Mouse (Mus musculus) lung, embryonic 15.5 days (tissue): ENCODE data around the gene Sema4b. TPM values are rescaled to one million over a fixed set of nuclear protein-coding genes. Genes with fewer than 3 reads are reported as not detected.

ENCODE experiments used
- ATAC-seq: fragments of 200-750 bp; cut with Nextera tagmentation; 2 replicates; pipeline ENCODE4 v1.8.0; 2017; ENCODE audit warnings: moderate number of reproducible peaks, borderline replicate concordance; ENCODE audit not compliant: low FRiP score, low TSS enrichment; ENCODE audit errors: extremely low read depth
- H3K27ac ChIP-seq: fragments of 300-500 bp; sonication (generic); 2 replicates; pipeline ENCODE4 v1.5.1; 2015; ENCODE audit warnings: moderate library complexity, mild to moderate bottlenecking, inconsistent platforms
- H3K27me3 ChIP-seq: fragments of 300-500 bp; sonication (generic); 2 replicates; pipeline ENCODE4 v1.6.1; 2015; ENCODE audit warnings: inconsistent platforms
- H3K36me3 ChIP-seq: fragments of 300-500 bp; sonication (generic); 2 replicates; pipeline ENCODE4 v1.6.1; 2015; ENCODE audit warnings: inconsistent platforms
- H3K4me1 ChIP-seq: fragments of 300-500 bp; sonication (generic); 2 replicates; pipeline ENCODE4 v1.6.1; 2015; ENCODE audit warnings: inconsistent platforms
- H3K4me2 ChIP-seq: fragments of 300-500 bp; sonication (generic); 2 replicates; pipeline ENCODE4 v1.6.1; 2015; ENCODE audit warnings: inconsistent platforms, mild to moderate bottlenecking, moderate library complexity
- H3K4me3 ChIP-seq: fragments of 300-500 bp; sonication (generic); 2 replicates; pipeline ENCODE4 v1.5.1; 2015; ENCODE audit warnings: mild to moderate bottlenecking, inconsistent platforms
- H3K9ac ChIP-seq: fragments of 300-500 bp; sonication (generic); 2 replicates; pipeline ENCODE4 v1.6.1; 2015; ENCODE audit warnings: inconsistent platforms
- H3K9me3 ChIP-seq: fragments of 300-500 bp; sonication (generic); 2 replicates; pipeline ENCODE4 v1.6.1; 2016; ENCODE audit warnings: inconsistent platforms
- WGBS: fragments of 180-500 bp; shearing (Covaris S2); methylation state at CpG from one replicate; pipeline ENCODE4 v1.1.7; 2015; 5-methylcytosine and 5-hydroxymethylcytosine counted together
- polyA plus RNA-seq: library from polyadenylated mRNA; unstranded; fragments of >200 nt; fragmentation: Nextera tagmentation; extraction: Ambion mirVana; gene quantifications from 2 replicates; pipeline ENCODE4 v1.2.1, GENCODE M21; 2015

The Sema4b gene
- polyA plus RNA-seq, 1 experiment from 2014 or later = 14.9 TPM

DNA sequence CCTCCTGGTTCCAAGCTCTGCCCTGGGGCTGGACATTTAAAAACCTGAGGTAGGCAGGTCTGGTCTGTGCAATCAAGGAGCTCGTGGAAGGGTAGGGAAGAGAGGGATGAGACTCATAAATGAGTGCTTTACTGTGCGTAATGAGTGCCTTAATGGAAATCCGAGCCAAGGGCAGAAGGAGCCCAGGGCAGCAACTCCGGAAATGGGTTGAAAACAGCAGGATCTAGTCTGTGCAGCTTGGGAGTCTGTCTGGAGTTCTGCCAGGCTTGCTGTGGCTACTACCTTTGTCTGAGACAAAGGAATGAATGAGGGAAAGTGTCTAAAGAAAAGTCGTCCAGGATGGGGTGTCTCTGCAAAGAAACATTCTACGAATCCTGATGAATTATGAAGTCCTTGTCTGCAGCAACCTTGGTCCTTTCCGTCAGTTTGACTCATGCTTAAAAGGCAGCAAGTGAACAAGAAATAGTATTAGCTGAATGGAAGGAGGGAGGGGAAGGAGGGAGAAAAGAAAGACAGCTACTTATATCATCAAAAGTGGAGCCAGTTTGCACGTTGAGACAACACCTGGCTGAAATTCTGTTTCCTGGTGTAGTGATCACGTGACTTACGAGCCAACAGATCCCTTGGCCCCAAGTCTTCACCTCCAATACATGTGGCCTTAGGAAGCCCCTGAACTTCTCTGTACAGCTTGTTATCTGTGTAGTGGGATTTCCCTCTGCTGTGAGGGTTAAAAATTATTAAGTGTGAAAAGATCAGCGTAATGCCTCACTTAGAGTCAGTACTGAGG lies 2.7 kb downstream of the Sema4b start:
- Histone ChIP-seq H3K4me3 (no peak overlapping the region), H3K36me3 (no peaks in the 10 kb centered on the region), H3K27me3 (no peaks in the 10 kb centered on the region), H3K9me3 (no peaks in the 10 kb centered on the region), H3K9ac (no peak overlapping the region), H3K27ac (no peak overlapping the region), H3K4me1 (peaks cover 59% of the 10 kb centered on the region), H3K4me2 (no peak overlapping the region)
- 52% methylated on average over 11 of the region's 11 CpGs for WGBS
- no peak for ATAC-seq

GRCm38 (mm10) chr7:80191455-80191854 lies 4.8 kb downstream of the Sema4b start:
- H3K9me3 ChIP-seq = no peaks in the 10 kb centered on the region
- WGBS = 57% methylated on average over 5 of the region's 5 CpGs
- peak; percentile 19 for ATAC-seq
- H3K9ac ChIP-seq = no peak overlapping the region
- H3K4me1 ChIP-seq = peaks cover 53% of the 10 kb centered on the region
- H3K4me2 ChIP-seq = peak overlapping the region; percentile 65; the same call in 1 of the 2 replicates
- no peaks in the 10 kb centered on the region for H3K36me3 ChIP-seq
- peak overlapping the region; percentile 93 for H3K27ac ChIP-seq
- H3K27me3 ChIP-seq = no peaks in the 10 kb centered on the region
- H3K4me3 ChIP-seq = no peak overlapping the region

DNA sequence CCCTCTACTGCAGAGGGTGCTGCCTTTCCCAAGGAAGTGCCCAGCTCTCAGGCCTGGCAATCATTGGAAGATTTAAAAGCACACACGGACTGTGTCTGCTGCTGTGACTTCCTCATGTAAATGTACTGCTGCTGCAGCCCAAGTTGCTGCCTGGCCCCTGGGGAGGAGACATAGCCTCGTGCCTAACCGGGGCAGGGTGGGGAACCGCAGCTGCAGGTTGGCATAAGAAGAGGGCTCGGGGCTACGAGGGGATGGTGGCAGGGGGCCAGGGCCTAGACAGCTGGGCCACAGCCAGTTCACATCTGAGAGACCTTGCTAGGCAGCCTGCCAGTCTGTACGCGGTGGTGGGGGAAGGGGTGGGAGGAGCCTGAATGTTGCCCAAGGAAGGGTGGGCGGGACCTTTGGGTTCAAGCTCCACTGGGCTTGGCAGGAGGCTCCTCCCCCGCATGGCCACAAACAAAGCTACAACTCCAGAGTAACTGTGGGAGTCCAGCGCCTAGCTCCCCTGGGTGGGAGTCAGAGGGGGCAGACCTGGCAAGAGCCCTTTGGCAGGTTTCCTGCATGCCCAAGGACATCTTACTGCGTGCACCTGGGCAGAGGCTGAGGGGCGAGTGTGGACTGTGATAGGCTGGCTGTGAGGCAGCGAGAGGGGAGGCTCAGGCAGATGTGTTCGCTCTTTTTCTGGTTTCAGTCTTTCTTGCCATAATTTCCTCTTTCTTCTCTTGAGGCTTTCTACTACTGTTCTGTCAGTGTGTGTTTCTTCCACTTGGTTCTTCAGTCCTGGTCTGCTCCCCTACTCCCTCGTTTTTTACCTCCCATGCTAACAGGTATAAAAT lies 5.8 kb downstream of the Sema4b start:
- no peaks in the 10 kb centered on the region for H3K36me3 ChIP-seq
- H3K9ac ChIP-seq = 0 out of 2 replicates have a peak overlapping the region, but pooled peaks have one; percentile 45
- H3K9me3 ChIP-seq = no peaks in the 10 kb centered on the region
- ATAC-seq = peak; percentile 86
- 11% methylated on average over 16 of the region's 16 CpGs for WGBS
- peak overlapping the region; percentile 34 for H3K4me3 ChIP-seq
- peaks cover 46% of the 10 kb centered on the region for H3K4me1 ChIP-seq
- H3K4me2 ChIP-seq = peak overlapping the region; percentile 65
- no peaks in the 10 kb centered on the region for H3K27me3 ChIP-seq
- H3K27ac ChIP-seq = peak overlapping the region; percentile 93

DNA sequence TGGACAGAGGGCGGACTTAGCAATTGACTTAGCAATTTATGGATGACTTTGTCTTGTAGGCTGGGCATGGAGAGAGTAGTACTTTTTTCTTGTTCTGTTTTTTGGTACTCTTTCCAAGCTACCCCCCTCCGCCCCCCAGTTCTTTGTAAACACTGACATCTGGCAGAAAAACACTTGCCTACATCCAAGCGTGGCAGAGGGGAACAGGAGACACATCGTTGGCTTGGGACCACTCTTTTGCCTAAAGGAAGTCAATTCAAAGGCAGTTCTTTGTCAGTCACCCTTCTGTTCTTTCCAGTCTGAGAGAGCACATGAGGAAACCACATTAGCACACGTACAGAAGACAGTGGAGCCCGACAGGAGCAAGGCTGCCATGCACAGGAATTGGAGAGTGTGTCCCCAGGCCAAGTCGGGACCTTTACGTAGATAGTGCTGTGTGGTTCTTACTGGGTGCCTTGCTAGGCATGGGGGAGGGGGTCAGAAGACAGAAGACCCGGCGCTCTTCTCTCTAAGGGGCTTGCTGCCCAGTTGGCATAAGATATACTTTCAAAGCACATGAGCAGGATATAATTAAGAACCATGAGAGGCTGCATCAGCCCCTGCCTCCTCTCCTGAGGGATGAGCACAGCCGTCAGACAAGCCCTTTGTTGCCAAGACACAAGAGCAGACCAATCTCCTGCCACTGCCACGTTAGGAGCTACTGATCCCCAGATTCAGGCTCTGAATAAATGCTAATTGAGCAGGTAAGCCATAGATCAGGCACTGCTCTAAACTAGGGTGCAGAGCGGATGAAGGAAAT lies 7.5 kb downstream of the Sema4b start:
- H3K9ac ChIP-seq = no peak overlapping the region
- H3K27me3 ChIP-seq = no peaks in the 10 kb centered on the region
- no peaks in the 10 kb centered on the region for H3K36me3 ChIP-seq
- H3K27ac ChIP-seq = peak overlapping the region; percentile 67
- no peak for ATAC-seq
- H3K9me3 ChIP-seq = no peaks in the 10 kb centered on the region
- H3K4me3 ChIP-seq = no peak overlapping the region
- WGBS = 70% methylated on average over 13 of the region's 13 CpGs
- H3K4me2 ChIP-seq = no peak overlapping the region
- H3K4me1 ChIP-seq = peaks cover 46% of the 10 kb centered on the region

GRCm38 (mm10) chr7:80195146-80195545 lies 8.5 kb downstream of the Sema4b start:
- no peak for ATAC-seq
- 93% methylated on average over 5 of the region's 5 CpGs for WGBS
- Histone ChIP-seq H3K36me3 (no peaks in the 10 kb centered on the region), H3K9ac (no peak overlapping the region), H3K27me3 (no peaks in the 10 kb centered on the region), H3K4me2 (no peak overlapping the region), H3K9me3 (no peaks in the 10 kb centered on the region), H3K4me3 (no peak overlapping the region), H3K27ac (no peak overlapping the region), H3K4me1 (peaks cover 54% of the 10 kb centered on the region)

DNA sequence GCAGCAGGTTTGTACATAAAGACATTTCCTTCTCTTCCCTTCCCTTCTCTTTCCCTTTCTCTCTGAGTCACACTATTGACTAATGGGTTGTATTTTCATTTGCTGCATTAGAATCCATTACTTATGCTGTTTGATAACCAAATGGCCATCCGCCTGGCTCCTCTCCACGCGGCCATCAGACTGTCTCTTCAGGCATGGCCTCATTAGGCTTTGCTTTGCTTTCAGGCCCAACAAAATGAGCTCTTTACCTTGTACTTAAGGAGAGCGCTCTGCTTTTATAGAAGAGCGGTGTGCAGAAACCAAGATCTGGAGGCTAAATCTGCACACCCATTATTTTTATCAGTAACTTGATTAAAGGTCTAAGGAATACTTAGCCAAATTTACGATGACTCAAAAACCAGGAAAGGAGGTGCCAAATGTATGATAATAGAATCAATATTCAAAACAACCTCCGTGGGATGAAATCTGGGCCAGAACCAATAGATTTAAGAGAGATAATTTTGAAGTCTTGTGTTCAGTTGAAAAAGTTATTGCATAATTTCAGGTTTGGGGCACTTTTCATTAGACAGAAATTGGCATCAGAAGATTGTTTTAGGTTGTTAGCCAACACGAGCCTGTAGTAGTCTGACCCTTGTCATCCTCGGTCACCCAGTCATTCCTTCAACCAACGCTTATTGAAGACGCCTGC lies 9.1 kb downstream of the Sema4b start:
- Histone ChIP-seq H3K4me2 (no peak overlapping the region), H3K4me1 (peaks cover 59% of the 10 kb centered on the region), H3K27ac (no peak overlapping the region), H3K27me3 (no peaks in the 10 kb centered on the region), H3K4me3 (no peak overlapping the region), H3K9me3 (no peaks in the 10 kb centered on the region), H3K36me3 (no peaks in the 10 kb centered on the region), H3K9ac (no peak overlapping the region)
- no peak for ATAC-seq
- 81% methylated on average over 10 of the region's 11 CpGs for WGBS

DNA sequence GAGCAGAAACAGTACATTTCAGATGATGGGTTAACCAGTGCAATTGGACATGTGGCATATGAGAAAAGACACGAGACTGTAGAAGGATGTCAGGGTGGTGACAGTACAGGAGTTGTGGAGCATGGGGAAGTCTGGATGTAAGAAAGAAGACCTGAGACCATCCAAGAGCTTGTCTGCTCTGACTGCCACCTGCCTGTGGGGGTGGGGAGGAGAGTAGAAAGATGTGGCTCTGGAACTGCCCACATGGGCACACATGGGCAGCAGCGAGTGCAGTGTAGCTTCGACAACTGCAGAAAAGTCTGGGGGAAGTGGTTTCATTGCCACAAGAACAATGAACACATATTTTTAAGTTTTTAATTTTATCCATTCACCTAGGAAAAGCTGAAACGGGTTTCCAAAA lies 10.7 kb downstream of the Sema4b start:
- peak overlapping the region; percentile 55 for H3K4me3 ChIP-seq
- peak overlapping the region; percentile 94 for H3K27ac ChIP-seq
- no peak overlapping the region for H3K9ac ChIP-seq
- H3K9me3 ChIP-seq = no peaks in the 10 kb centered on the region
- peaks cover 48% of the 10 kb centered on the region for H3K4me1 ChIP-seq
- WGBS = 28% methylated on average over 4 of the region's 4 CpGs
- no peak for ATAC-seq
- H3K27me3 ChIP-seq = no peaks in the 10 kb centered on the region
- H3K36me3 ChIP-seq = no peaks in the 10 kb centered on the region
- H3K4me2 ChIP-seq = peak overlapping the region; percentile 66

GRCm38 (mm10) chr7:80197941-80198778 lies 11.5 kb downstream of the Sema4b start:
- peak overlapping the region; percentile 94 for H3K27ac ChIP-seq
- H3K36me3 ChIP-seq = no peaks in the 10 kb centered on the region
- H3K9me3 ChIP-seq = no peaks in the 10 kb centered on the region
- peak overlapping the region; percentile 66 for H3K4me2 ChIP-seq
- peaks cover 41% of the 10 kb centered on the region for H3K4me1 ChIP-seq
- peak overlapping the region; percentile 55 for H3K4me3 ChIP-seq
- peak overlapping the region; percentile 50 for H3K9ac ChIP-seq
- under 1% methylated on average over 65 of the region's 74 CpGs for WGBS
- no peaks in the 10 kb centered on the region for H3K27me3 ChIP-seq
- ATAC-seq = peak; percentile 92

- H3K36me3 ChIP-seq = no peaks in the 10 kb centered on the region
- 2% methylated on average over 11 of the region's 11 CpGs for whole genome bisulfite sequencing
- ATAC-seq = peak; percentile 1; the same call in 1 of the 2 replicates
- H3K9ac ChIP-seq = peak overlapping the region; percentile 50
- no peaks in the 10 kb centered on the region for H3K27me3 ChIP-seq
- no peaks in the 10 kb centered on the region for H3K9me3 ChIP-seq
- H3K27ac ChIP-seq = peak overlapping the region; percentile 94
- peak overlapping the region; percentile 55 for H3K4me3 ChIP-seq
- H3K4me2 ChIP-seq = peak overlapping the region; percentile 66
- peaks cover 41% of the 10 kb centered on the region for H3K4me1 ChIP-seq
Observed at GRCm38 (mm10) chr7:80198863-80199262, 12.2 kb downstream of the Sema4b start.

DNA sequence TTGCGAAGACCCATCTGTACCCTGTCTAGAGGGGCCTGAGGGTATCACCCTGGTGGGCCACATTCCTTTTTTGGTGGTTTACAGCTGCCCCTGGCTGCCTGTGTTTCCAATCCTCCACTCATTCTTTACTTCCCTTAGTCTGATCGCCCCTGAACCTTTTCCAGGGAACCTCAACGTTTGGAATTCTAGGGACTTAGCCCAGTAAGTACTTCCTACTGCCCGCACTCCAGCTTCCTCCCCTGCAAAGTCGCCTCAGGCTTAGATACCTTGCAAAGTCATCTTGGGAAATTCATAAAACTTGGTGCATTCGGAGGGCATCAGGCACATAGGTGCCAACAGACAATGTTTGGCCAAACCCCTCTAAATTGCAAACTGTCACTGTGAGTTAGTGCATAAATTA lies 12.6 kb downstream of the Sema4b start:
- no peak for ATAC-seq
- Histone ChIP-seq H3K4me3 (peak overlapping the region; percentile 55), H3K27me3 (no peaks in the 10 kb centered on the region), H3K4me1 (peaks cover 37% of the 10 kb centered on the region), H3K4me2 (peak overlapping the region; percentile 66), H3K36me3 (no peaks in the 10 kb centered on the region), H3K9ac (peak overlapping the region; percentile 50), H3K9me3 (no peaks in the 10 kb centered on the region), H3K27ac (peak overlapping the region; percentile 94)
- 26% methylated on average over 6 of the region's 6 CpGs for WGBS
